Mouse (Mus musculus): ENCODE data around the gene Gm8082.
"Not testable (repeated sequence)": the region's sequence is repeated elsewhere in the genome, so short reads cannot be mapped to it uniquely, and the experiment has no call there.

Gm8082 gene

DNA sequence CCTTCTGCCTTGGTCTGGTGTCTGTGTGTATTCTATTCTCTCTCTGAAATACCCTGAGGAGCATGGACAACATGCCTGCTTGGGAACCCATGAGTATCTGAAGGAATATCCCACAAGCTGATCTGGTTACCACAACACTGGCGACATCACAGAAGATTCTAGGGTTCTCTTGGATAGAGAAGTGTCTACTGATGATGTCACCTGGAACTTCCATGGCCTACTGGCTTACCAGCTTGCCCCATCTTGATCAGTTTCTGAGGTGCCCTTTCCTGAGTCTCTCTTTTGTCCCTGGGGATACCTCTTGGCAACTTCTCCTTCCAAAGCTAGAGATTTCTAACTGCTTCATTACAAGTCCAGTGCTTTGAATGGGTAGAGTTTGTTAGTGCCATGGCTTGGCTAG, at the start of gene Gm8082:
Gene Gm8082, minus strand, starts transcription at position 101 of the 400 bp plus-strand sequence.
- not testable (repeated sequence) for DNase-seq (ENCODE audit: low spot score in 2 of 2)

DNA sequence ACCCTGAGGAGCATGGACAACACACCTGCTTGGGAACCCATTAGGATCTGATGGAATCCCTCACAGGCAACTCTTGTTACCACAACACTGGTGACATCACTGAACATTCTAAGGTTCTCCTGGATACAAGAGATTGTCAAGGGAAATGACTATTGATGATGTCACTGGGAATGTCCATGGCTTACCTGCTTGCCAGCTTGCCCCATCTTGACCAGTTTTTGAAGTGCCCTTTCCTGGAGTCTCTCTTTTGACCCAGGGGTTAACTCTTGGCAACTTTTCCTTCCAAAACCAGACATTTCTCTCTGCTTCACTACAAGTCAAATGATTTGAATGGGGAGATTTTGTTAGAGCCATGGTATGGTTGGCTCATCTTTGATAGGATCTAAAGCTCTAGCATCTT, 22.1 kb upstream of the Gm8082 start, which contains the start of gene Gm10376:
Gene Gm10376, minus strand, starts transcription at position 101 of the 400 bp plus-strand sequence.
- not testable (repeated sequence) for DNase-seq (ENCODE audit: low spot score in 2 of 2)
